Mouse (Mus musculus) bone marrow macrophage, adult 2 months (primary cell): ENCODE data around the gene Npas2.

ENCODE experiments used
- CTCF ChIP-seq: IDR thresholded peaks from 2 replicates; pipeline ENCODE4 v1.5.1; 2012; ENCODE audit warnings: low read depth, mild to moderate bottlenecking, low read length, moderate library complexity
- POLR2A ChIP-seq: IDR thresholded peaks from 2 replicates; pipeline ENCODE4 v1.6.1; 2012; ENCODE audit warnings: mild to moderate bottlenecking, low read depth, low read length, borderline replicate concordance

GRCm38 (mm10) chr1:39307291-39307690 is 113.8 kb downstream of the Npas2 start:
- TF ChIP-seq POLR2A (no peak), CTCF (no peak)
